Mouse (Mus musculus) stomach, postnatal 0 days (tissue): ENCODE measurements around the gene Dagla.

Experiments
- CTCF ChIP-seq: IDR thresholded peaks from 2 replicates; pipeline ENCODE4 v1.5.1; 2016; ENCODE audit warnings: antibody characterized with exemption, low read depth, mild to moderate bottlenecking, moderate library complexity
- EP300 ChIP-seq: optimal IDR thresholded peaks from 2 replicates; pipeline ENCODE3; 2016; ENCODE audit warnings: antibody characterized with exemption

DNA sequence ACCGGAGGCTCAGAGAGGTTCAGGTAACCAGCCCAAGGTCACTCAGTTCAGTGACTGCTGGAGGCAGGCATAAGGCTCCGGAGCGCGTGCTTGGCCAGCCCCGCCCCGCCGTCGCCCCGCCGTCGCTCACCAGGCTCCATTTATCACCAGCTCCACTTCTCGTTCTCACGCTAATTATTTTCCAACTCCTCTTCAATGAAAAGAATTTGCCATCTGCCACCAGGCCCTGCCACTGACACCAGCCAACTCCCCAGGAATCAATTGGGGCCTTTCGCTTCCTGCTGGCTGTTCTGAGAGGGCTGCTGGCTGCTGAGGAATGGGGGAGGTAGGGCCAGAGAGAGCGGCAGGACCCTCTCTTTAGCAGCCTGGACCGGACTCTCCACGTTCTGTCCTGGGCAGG lies 27.3 kb downstream of the Dagla start:
- TF ChIP-seq EP300, result no peak
- no peak for TF ChIP-seq CTCF
